Mouse (Mus musculus): Measurements from ENCODE around the gene Onecut3. TPM values are rescaled to one million over a fixed set of nuclear protein-coding genes. Genes with fewer than 3 reads are reported as not detected.
A peak's percentile ranks its signal among the peaks of the same experiment; 100 is the strongest.

Onecut3 gene
- total RNA-seq, 1 experiment, result not detected

- TF ChIP-seq ZC3H11A (IDR thresholded peaks at IDR 0.05; ENCODE audit: borderline replicate concordance, low read depth, low read length) (no peak), ZNF384 (IDR thresholded peaks at IDR 0.05; ENCODE audit: low read depth, low read length) (no peak), HCFC1 (IDR thresholded peaks at IDR 0.05; ENCODE audit: borderline replicate concordance, insufficient read depth, low read length) (no peak), MAFK (IDR thresholded peaks at IDR 0.05; ENCODE audit: insufficient read depth, low read depth, low read length) (no peak), CHD2 (IDR thresholded peaks at IDR 0.05; ENCODE audit: low read depth, low read length) (no peak)
- Histone ChIP-seq H3K36me3 (ENCODE audit: control insufficient read depth, insufficient read depth, low read length, poor library complexity, severe bottlenecking) (no peaks in the 10 kb centered on the region), H3K9me3 (ENCODE audit: control insufficient read depth, insufficient read depth, low read depth, low read length) (no peaks in the 10 kb centered on the region), H3K9ac (ENCODE audit: insufficient read depth, low read depth, low read length, poor library complexity, severe bottlenecking) (no peak overlapping the region; the same call in 1 of the 2 replicates), H3K27ac (ENCODE audit: insufficient read depth, low read depth, low read length, poor library complexity, severe bottlenecking) (no peak overlapping the region), H3K4me3 (ENCODE audit: insufficient read depth in 1 of 2, low read depth in 1 of 2, low read length in 2 of 2, poor library complexity in 1 of 2, severe bottlenecking in 1 of 2) (peak overlapping the region in 1 of 2 experiments; percentile 52; a peak in 2 of 4 replicates), H3K4me1 (ENCODE audit: control insufficient read depth in 2 of 2, insufficient read depth in 2 of 2, low read length in 2 of 2, poor library complexity in 1 of 2) (peaks cover 3 to 14% of the 10 kb centered on the region in 2 experiments; a peak in 1 of 4 replicates)
- in situ Hi-C loops (cut with MboI; ENCODE audit: low sequenced_read_pairs in 2 of 2, unreplicated experiment in 2 of 2), result no loop called here
- DNase-seq (ENCODE audit: low read depth, low spot score), result no peak
These were observed 19.1 kb downstream of the Onecut3 start for GRCm38 (mm10) chr10:80513739-80514138.

DNA sequence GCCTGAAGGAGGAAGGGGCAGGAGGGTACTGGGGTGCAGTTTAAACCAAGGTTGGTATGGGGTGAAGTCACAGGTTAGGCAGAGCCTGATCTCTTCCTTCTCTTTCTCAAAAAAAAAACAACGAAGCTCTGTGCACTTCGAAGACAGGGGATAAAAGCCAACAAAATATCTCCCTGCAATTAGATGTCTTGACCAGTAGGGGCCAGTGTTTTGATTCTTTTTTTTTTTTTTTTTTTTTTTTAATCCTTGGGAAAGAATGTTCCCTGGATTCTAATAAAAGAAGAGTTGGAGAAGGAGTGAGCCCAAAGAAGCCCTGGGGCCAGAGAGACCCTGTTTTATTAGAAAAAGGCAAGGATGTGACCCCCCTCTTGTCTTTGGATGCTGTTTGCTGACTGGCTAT lies 24.7 kb downstream of the Onecut3 start:
- DNase-seq (ENCODE audit: low read depth, low spot score), result no peak
- Histone ChIP-seq H3K9me3 (ENCODE audit: control insufficient read depth, insufficient read depth, low read depth, low read length) (no peaks in the 10 kb centered on the region), H3K27ac (ENCODE audit: insufficient read depth, low read depth, low read length, poor library complexity, severe bottlenecking) (no peak overlapping the region), H3K36me3 (ENCODE audit: control insufficient read depth, insufficient read depth, low read length, poor library complexity, severe bottlenecking) (no peaks in the 10 kb centered on the region), H3K9ac (ENCODE audit: insufficient read depth, low read depth, low read length, poor library complexity, severe bottlenecking) (no peak overlapping the region), H3K4me1 (ENCODE audit: control insufficient read depth in 2 of 2, insufficient read depth in 2 of 2, low read length in 2 of 2, poor library complexity in 1 of 2) (peaks cover 0 to 6% of the 10 kb centered on the region in 2 experiments; a peak in 2 of 4 replicates), H3K4me3 (ENCODE audit: insufficient read depth in 1 of 2, low read depth in 1 of 2, low read length in 2 of 2, poor library complexity in 1 of 2, severe bottlenecking in 1 of 2) (no peak overlapping the region)
- in situ Hi-C loops (cut with MboI; ENCODE audit: low sequenced_read_pairs in 2 of 2, unreplicated experiment in 2 of 2), result no loop called here
- TF ChIP-seq MAFK (IDR thresholded peaks at IDR 0.05; ENCODE audit: insufficient read depth, low read depth, low read length) (peak; percentile 40; the same call in 1 of the 2 replicates), ZC3H11A (IDR thresholded peaks at IDR 0.05; ENCODE audit: borderline replicate concordance, low read depth, low read length) (no peak), ZNF384 (IDR thresholded peaks at IDR 0.05; ENCODE audit: low read depth, low read length) (peak; percentile 99)

- Histone ChIP-seq H3K27ac (ENCODE audit: insufficient read depth, low read depth, low read length, poor library complexity, severe bottlenecking) (no peak overlapping the region), H3K9me3 (ENCODE audit: control insufficient read depth, insufficient read depth, low read depth, low read length) (no peaks in the 10 kb centered on the region), H3K9ac (ENCODE audit: insufficient read depth, low read depth, low read length, poor library complexity, severe bottlenecking) (no peak overlapping the region), H3K4me1 (ENCODE audit: control insufficient read depth in 2 of 2, insufficient read depth in 2 of 2, low read length in 2 of 2, poor library complexity in 1 of 2) (peaks cover 5 to 17% of the 10 kb centered on the region in 2 experiments; a peak in 2 of 4 replicates), H3K36me3 (ENCODE audit: control insufficient read depth, insufficient read depth, low read length, poor library complexity, severe bottlenecking) (no peaks in the 10 kb centered on the region), H3K4me3 (ENCODE audit: insufficient read depth in 1 of 2, low read depth in 1 of 2, low read length in 2 of 2, poor library complexity in 1 of 2, severe bottlenecking in 1 of 2) (no peak overlapping the region)
- TF ChIP-seq CHD2 (IDR thresholded peaks at IDR 0.05; ENCODE audit: low read depth, low read length) (no peak), MAFK (IDR thresholded peaks at IDR 0.05; ENCODE audit: insufficient read depth, low read depth, low read length) (no peak), HCFC1 (IDR thresholded peaks at IDR 0.05; ENCODE audit: borderline replicate concordance, insufficient read depth, low read length) (no peak), ZNF384 (IDR thresholded peaks at IDR 0.05; ENCODE audit: low read depth, low read length) (no peak), ZC3H11A (IDR thresholded peaks at IDR 0.05; ENCODE audit: borderline replicate concordance, low read depth, low read length) (no peak)
- DNase-seq (ENCODE audit: low read depth, low spot score), result no peak
- in situ Hi-C loops (cut with MboI; ENCODE audit: low sequenced_read_pairs in 2 of 2, unreplicated experiment in 2 of 2), result no loop called here
These were observed 28.7 kb downstream of the Onecut3 start for GRCm38 (mm10) chr10:80523299-80523698.

- no peaks in the 10 kb centered on the region for H3K9me3 ChIP-seq (ENCODE audit: control insufficient read depth, insufficient read depth, low read depth, low read length)
- 0 out of 2 replicates have a peak overlapping the region, but pooled peaks have one; percentile 25 for H3K9ac ChIP-seq (ENCODE audit: insufficient read depth, low read depth, low read length, poor library complexity, severe bottlenecking)
- in situ Hi-C loops (cut with MboI; ENCODE audit: low sequenced_read_pairs in 2 of 2, unreplicated experiment in 2 of 2), result no loop called here
- no peak overlapping the region for H3K27ac ChIP-seq (ENCODE audit: insufficient read depth, low read depth, low read length, poor library complexity, severe bottlenecking)
- peak overlapping the region; percentile 40 to 69; a peak in 3 of 4 replicates for H3K4me3 ChIP-seq (ENCODE audit: insufficient read depth in 1 of 2, low read depth in 1 of 2, low read length in 2 of 2, poor library complexity in 1 of 2, severe bottlenecking in 1 of 2)
- peak; percentile 64 for DNase-seq (ENCODE audit: low read depth, low spot score)
- no peaks in the 10 kb centered on the region for H3K36me3 ChIP-seq (ENCODE audit: control insufficient read depth, insufficient read depth, low read length, poor library complexity, severe bottlenecking)
- peaks cover 5 to 13% of the 10 kb centered on the region in 2 experiments; a peak in 2 of 4 replicates for H3K4me1 ChIP-seq (ENCODE audit: control insufficient read depth in 2 of 2, insufficient read depth in 2 of 2, low read length in 2 of 2, poor library complexity in 1 of 2)
- no peak for TF ChIP-seq ZC3H11A (IDR thresholded peaks at IDR 0.05; ENCODE audit: borderline replicate concordance, low read depth, low read length)
- 0 out of 2 replicates have a peak, but pooled peaks have one; percentile 12 for TF ChIP-seq CHD2 (IDR thresholded peaks at IDR 0.05; ENCODE audit: low read depth, low read length)
- no peak for TF ChIP-seq MAFK (IDR thresholded peaks at IDR 0.05; ENCODE audit: insufficient read depth, low read depth, low read length)
- TF ChIP-seq ZNF384 (IDR thresholded peaks at IDR 0.05; ENCODE audit: low read depth, low read length), result no peak
- 0 out of 2 replicates have a peak, but pooled peaks have one; percentile 4 for TF ChIP-seq HCFC1 (IDR thresholded peaks at IDR 0.05; ENCODE audit: borderline replicate concordance, insufficient read depth, low read length)
These were observed 31.5 kb downstream of the Onecut3 start for GRCm38 (mm10) chr10:80526172-80526571.

Measured in ES-E14 (cell line).